Mouse (Mus musculus): Measurements from ENCODE around the gene Smpdl3b.
"Not testable (repeated sequence)": the region's sequence is repeated elsewhere in the genome, so short reads cannot be mapped to it uniquely, and the experiment has no call there.

- not testable (repeated sequence) for TF ChIP-seq GATA1 (IDR thresholded peaks at IDR 0.05; ENCODE audit: borderline replicate concordance, low read length); FLI1 (IDR thresholded peaks at IDR 0.05; ENCODE audit: low read length)
Observed at GRCm38 (mm10) chr4:132763125-132763524, 6.1 kb upstream of the Smpdl3b start.
